Comparison of ENCODE assay signal across 7 mouse cellular contexts in genomic region chr8:122611295-122612133, GRCm38 (mm10). TPM values are rescaled to one million over a fixed set of nuclear protein-coding genes. Genes with fewer than 3 reads are reported as not detected.
DNase-seq lines count a peak whose midpoint lies in the region; ATAC-seq lines count a peak whose summit lies in the region.

TSS of gene Galns (minus strand) at chr8:122611463.
TSS of gene Trappc2l (plus strand) at chr8:122611640.

- H3K9me3 ChIP-seq in embryonic facial prominence, embryonic 11.5 days (replicated peaks; ENCODE audit: control insufficient read depth, low read length): no peaks in the 10 kb centered on the region
- H3K9me3 ChIP-seq in limb, embryonic 10.5 days (replicated peaks): no peaks in the 10 kb centered on the region
- H3K9me3 ChIP-seq in midbrain, embryonic 13.5 days: no peaks in the 10 kb centered on the region

- H3K4me3 ChIP-seq in embryonic facial prominence, embryonic 11.5 days (ENCODE audit: low read depth, low read length): peak within 1 kb of the TSS; percentile 63
- peak within 1 kb of the TSS; percentile 82 for H3K4me3 ChIP-seq in limb, embryonic 10.5 days
- H3K4me3 ChIP-seq in midbrain, embryonic 13.5 days (replicated peaks): peak within 1 kb of the TSS; percentile 61

- no peaks in the 10 kb centered on the region for H3K27me3 ChIP-seq in embryonic facial prominence, embryonic 11.5 days (ENCODE audit: control insufficient read depth, insufficient read depth, low read length)
- H3K27me3 ChIP-seq in limb, embryonic 10.5 days (ENCODE audit: low read depth, poor library complexity, severe bottlenecking): no peaks in the 10 kb centered on the region
- H3K27me3 ChIP-seq in midbrain, embryonic 13.5 days: no peaks in the 10 kb centered on the region

- H3K4me1 ChIP-seq in embryonic facial prominence, embryonic 11.5 days (ENCODE audit: control insufficient read depth, insufficient read depth, low read length): 0 out of 2 replicates have a peak, but pooled peaks cover 2% of the 10 kb centered on the region
- H3K4me1 ChIP-seq in limb, embryonic 10.5 days: peaks cover 38% of the 10 kb centered on the region
- H3K4me1 ChIP-seq in midbrain, embryonic 13.5 days (replicated peaks): peaks cover 21% of the 10 kb centered on the region

- peak; percentile 97 for DNase-seq in adrenal gland, postnatal 14 days
- DNase-seq in embryonic facial prominence, embryonic 11.5 days (ENCODE audit: low spot score): peak; percentile 99
- peak; percentile 96 for DNase-seq in kidney, adult 11 months
- peak; percentile 97 for DNase-seq in limb, embryonic 10.5 days (ENCODE audit: low spot score)
- DNase-seq in spleen, adult 12 weeks (ENCODE audit: low spot score): peak; percentile 97

- H3K36me3 ChIP-seq in embryonic facial prominence, embryonic 11.5 days (replicated peaks; ENCODE audit: control insufficient read depth, insufficient read depth, low read depth, low read length): no peaks in the 10 kb centered on the region
- peaks cover 18% of the 10 kb centered on the region for H3K36me3 ChIP-seq in limb, embryonic 10.5 days
- H3K36me3 ChIP-seq in midbrain, embryonic 13.5 days: 0 out of 2 replicates have a peak, but pooled peaks cover 7% of the 10 kb centered on the region

- H3K4me2 ChIP-seq in embryonic facial prominence, embryonic 11.5 days (ENCODE audit: low read depth, low read length): peak within 1 kb of the TSS; percentile 90
- H3K4me2 ChIP-seq in midbrain, embryonic 13.5 days (replicated peaks): peak within 1 kb of the TSS; percentile 93

- WGBS in embryonic facial prominence, embryonic 11.5 days: under 1% methylated on average over 47 of the region's 57 CpGs
- WGBS in limb, embryonic 10.5 days: under 1% methylated on average over 57 of the region's 57 CpGs
- under 1% methylated on average over 46 of the region's 57 CpGs for WGBS in midbrain, embryonic 13.5 days

- peak within 1 kb of the TSS; percentile 70 for H3K9ac ChIP-seq in embryonic facial prominence, embryonic 11.5 days (replicated peaks; ENCODE audit: low read length)
- H3K9ac ChIP-seq in midbrain, embryonic 13.5 days (replicated peaks): peak within 1 kb of the TSS; percentile 72

- peak; percentile 88 for ATAC-seq in embryonic facial prominence, embryonic 11.5 days (replicated peaks; ENCODE audit: insufficient number of reproducible peaks, low FRiP score, low TSS enrichment, low read depth)
- peak; percentile 96 for ATAC-seq in granulocyte monocyte progenitor cell, adult 5-6 weeks (replicated peaks; ENCODE audit: poor library complexity, severe bottlenecking)
- peak; percentile 95 for ATAC-seq in midbrain, embryonic 13.5 days

- H3K27ac ChIP-seq in embryonic facial prominence, embryonic 11.5 days (replicated peaks; ENCODE audit: low read depth, low read length): peak within 1 kb of the TSS; percentile 11; the same call in 1 of the 2 replicates
- H3K27ac ChIP-seq in limb, embryonic 10.5 days: peak within 1 kb of the TSS; percentile 86
- H3K27ac ChIP-seq in midbrain, embryonic 13.5 days: peak within 1 kb of the TSS; percentile 91

RNA-seq across cellular contexts. Expression of gene Galns, which starts in this region (rescaled TPM):
- total RNA-seq in adrenal gland, postnatal 14 days (2021): 5.4 and 7.5 TPM in 2 replicates
- 4.3 and 6.6 TPM in 2 replicates for polyA plus RNA-seq in embryonic facial prominence, embryonic 11.5 days (2014; fragmentation: Nextera tagmentation; extraction: Ambion mirVana)
- 39.0 and 46.3 TPM in 2 replicates for total RNA-seq in granulocyte monocyte progenitor cell, adult 5-6 weeks (2014; fragmentation: Nextera tagmentation)
- total RNA-seq in granulocyte monocyte progenitor cell, adult 5-6 weeks (2017): 36.1 and 46.6 TPM in 2 replicates
- 4.0 and 5.7 TPM in 2 replicates for polyA plus RNA-seq in limb, embryonic 10.5 days (2016; fragmentation: Nextera tagmentation; extraction: Ambion mirVana)
- polyA plus RNA-seq in midbrain, embryonic 13.5 days (2015; fragmentation: Nextera tagmentation; extraction: Ambion mirVana): 3.9 and 4.7 TPM in 2 replicates

RNA-seq across cellular contexts. Expression of gene Trappc2l, which starts in this region (rescaled TPM):
- 47.6 and 52.6 TPM in 2 replicates for total RNA-seq in adrenal gland, postnatal 14 days (2021)
- polyA plus RNA-seq in embryonic facial prominence, embryonic 11.5 days (2014; fragmentation: Nextera tagmentation; extraction: Ambion mirVana): 38.1 and 43.6 TPM in 2 replicates
- total RNA-seq in granulocyte monocyte progenitor cell, adult 5-6 weeks (2014; fragmentation: Nextera tagmentation): 41.0 and 55.7 TPM in 2 replicates
- 16.1 and 21.7 TPM in 2 replicates for total RNA-seq in granulocyte monocyte progenitor cell, adult 5-6 weeks (2017)
- 49.4 and 51.5 TPM in 2 replicates for polyA plus RNA-seq in limb, embryonic 10.5 days (2016; fragmentation: Nextera tagmentation; extraction: Ambion mirVana)
- 98.5 and 102 TPM in 2 replicates for polyA plus RNA-seq in midbrain, embryonic 13.5 days (2015; fragmentation: Nextera tagmentation; extraction: Ambion mirVana)

Comparison
In these comparisons a context has a peak if more than half of its experiments do, and no peak if none do; other contexts are left out.
1. Peak in every context shown above with its lines: DNase-seq, ATAC-seq, H3K4me3 ChIP-seq and H3K27ac ChIP-seq.
2. H3K27ac ChIP-seq: peak in every context shown above with its lines; median percentile 91 in midbrain, embryonic 13.5 days; 86 in limb, embryonic 10.5 days; 11 in embryonic facial prominence, embryonic 11.5 days.